Mouse (Mus musculus) small intestine, adult 2 months (tissue): ENCODE measurements at regions not wholly inside any gene's neighbourhood (a gene's known extent, or its start where the extent isn't known, plus 50 kb on each side); places are given as distances from the start of the nearest gene placed in this dataset.

ENCODE experiments used
- CTCF ChIP-seq: fragments of 200-500 bp; IDR thresholded peaks from 2 replicates; pipeline ENCODE4 v1.5.1; 2012; ENCODE audit warnings: low read depth, mild to moderate bottlenecking, control low read depth, inconsistent platforms, low read length, moderate library complexity, mixed read lengths; ENCODE audit not compliant: insufficient replicate concordance, insufficient read length; ENCODE audit errors: extremely low read depth
- POLR2A ChIP-seq: fragments of 200-500 bp; IDR thresholded peaks from 2 replicates; pipeline ENCODE4 v1.6.1; 2012; ENCODE audit warnings: low read depth, mild to moderate bottlenecking, control low read depth, inconsistent platforms, low read length, moderate library complexity

- no peak for TF ChIP-seq CTCF
- no peak for TF ChIP-seq POLR2A
These were observed 110.3 kb downstream of the 2410131K14Rik start for GRCm38 (mm10) chr5:118355287-118355686.
